Mouse (Mus musculus): ENCODE results near the gene Syk.

Gene Syk

DNA sequence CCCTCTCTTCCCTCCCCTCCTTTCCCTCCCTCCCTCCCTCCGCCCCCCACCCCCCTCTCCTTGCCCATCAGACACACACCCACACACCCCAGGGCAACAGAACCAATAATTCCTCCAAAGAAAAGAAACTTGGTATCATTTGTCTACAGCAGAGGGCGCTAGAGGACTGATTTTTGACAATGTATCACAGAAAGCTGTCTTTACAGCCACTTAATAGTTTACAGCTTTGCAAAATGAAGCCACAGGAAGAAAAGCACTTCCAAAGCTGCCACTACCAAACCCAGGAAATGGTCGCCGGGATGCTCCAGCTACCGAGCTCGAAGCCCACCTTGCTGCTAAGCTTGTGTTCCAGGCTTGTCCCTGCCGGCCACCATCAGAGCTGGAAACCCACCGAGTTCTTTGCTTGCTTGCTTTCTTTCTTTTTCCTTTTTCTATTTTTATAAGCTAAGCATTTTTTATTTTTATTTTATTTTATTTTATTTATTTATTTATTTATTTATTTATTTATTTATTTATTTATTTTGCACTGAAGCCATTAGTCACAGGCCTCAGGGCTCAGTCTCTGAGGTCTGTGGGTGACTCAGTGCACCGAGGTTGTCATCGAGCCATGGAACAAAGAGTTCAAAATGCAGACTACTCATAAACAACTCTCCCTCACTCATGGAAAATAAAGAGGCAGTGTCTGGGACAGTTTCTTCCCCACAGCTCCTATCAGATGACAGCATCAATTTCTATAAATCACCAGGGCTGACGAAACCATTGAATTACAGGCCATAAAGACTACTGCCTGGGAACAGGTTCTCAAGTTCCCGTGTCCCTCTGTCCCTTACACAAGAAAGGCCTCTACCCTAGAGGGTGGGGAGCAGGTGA is 68.6 kb downstream of the Syk start:
- peak; percentile 79 for DNase-seq (ENCODE audit: low read depth, low spot score)

DNA sequence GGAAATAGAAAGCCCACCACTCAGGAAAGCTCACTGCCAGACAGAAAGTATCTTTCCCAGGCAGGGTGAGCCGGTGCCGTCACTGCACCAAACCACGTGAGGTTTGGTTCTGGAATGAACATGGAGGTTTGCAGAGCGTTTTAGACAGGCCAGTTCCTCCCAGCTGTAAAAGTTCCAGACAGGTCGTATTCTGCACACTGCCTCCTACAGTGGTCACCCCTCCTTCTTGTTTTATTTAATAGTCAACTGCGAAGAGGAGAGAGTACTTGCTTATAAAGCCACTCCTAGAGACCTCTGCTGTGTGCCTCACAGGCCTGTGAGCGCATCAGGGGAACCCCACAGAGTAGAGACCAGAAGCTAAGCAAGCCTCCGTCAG is 69.3 kb downstream of the Syk start:
- no peak for DNase-seq (ENCODE audit: low read depth, low spot score)

DNA sequence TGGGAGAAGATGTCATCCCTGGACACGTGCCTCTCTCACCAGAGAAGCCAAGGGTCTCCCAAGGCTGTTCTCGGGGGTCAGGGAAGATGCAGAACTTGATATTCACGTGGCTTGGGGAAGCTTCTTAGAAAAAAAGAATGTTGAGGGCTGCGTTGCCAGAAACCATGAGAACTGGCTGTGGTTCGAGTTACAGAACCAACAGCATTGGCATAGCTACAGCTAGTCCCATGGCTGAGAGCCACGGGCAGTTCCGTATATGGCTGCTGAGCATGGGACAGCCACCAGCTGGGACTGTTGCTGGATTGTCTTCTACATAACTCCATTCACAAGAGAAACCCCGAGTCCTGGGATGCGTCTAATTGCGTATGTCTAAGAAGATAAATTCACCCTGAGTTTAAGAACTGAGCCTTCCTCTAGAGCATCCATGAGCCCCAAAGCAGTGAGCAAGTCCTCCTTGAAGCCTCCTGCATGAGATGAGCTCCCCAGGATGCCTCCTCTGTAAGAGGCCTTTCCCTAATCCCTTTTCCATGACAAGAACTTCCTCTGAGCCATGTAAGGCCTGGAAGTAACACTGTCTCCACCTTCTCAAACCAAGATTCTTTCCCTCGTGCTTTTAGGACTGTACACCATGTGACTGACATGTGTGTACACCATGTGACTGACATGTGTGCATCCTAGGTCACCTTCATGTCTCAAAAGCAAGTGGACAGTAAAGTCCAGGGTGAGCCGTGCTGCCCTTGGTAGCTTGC is 71.3 kb downstream of the Syk start:
- DNase-seq (ENCODE audit: low read depth, low spot score), result no peak

DNA sequence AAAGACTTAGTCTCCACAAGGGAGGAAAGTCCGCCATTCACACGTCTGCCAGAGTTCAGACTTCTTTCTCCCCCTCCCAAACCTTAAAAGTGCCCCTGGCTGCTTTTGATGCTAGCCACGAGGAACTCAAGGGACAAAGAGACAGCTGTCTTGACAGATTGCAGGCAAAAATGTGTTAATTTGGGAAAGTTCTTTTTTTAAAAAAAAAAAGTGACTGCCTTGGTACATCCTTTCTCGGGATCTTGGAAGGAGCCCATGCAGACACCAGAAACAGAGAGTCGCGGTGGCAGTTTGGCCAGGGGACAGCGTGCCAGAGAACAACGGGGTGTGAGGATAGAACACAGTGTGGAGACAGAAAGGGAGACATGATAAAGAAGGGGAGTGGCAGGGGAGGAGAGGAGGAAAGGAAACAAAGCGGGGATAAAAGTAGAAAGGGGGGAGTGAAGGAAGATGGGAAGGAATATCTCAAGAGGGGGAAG is 71.9 kb downstream of the Syk start:
- DNase-seq (ENCODE audit: low read depth, low spot score), result no peak

DNA sequence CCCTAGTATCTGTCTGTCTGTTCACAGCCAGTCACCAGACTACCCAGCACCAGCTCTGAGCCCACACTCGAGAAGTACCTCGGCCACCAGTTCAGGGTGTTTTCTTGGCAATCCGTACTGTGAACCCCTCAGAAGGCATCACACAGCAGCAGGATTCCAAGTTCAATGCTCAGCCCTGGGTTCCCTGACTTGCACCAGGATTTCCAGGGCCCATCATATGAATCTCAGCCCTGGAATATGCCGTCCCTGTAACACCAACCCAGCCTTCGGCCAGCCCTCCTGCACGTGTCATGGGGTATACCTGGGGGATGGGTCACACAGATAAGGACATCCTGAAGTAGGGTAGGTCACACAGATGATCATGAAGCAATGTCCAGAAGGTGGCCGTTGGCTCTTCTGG is 75.0 kb downstream of the Syk start:
- no peak for DNase-seq (ENCODE audit: low read depth, low spot score)

DNA sequence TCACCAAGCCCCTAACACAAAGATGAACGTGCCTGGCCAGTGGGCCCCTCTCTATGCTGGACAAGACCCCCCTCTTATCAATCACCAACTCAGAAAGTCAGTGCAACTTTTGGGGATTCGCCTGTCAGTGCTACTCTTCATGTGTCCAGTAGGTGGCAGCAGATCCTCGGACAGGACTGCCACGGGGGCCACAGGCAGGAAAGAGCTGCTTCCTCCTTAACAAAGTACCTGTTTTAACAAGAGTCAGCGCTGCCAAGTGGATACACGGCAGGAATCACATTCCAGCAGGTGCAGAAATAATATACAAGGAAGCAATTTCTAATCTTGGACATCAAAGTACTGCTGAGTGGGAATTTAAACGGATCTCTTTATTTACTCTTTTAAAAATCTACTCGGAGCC is 75.5 kb downstream of the Syk start:
- DNase-seq (ENCODE audit: low read depth, low spot score), result peak; percentile 63

DNA sequence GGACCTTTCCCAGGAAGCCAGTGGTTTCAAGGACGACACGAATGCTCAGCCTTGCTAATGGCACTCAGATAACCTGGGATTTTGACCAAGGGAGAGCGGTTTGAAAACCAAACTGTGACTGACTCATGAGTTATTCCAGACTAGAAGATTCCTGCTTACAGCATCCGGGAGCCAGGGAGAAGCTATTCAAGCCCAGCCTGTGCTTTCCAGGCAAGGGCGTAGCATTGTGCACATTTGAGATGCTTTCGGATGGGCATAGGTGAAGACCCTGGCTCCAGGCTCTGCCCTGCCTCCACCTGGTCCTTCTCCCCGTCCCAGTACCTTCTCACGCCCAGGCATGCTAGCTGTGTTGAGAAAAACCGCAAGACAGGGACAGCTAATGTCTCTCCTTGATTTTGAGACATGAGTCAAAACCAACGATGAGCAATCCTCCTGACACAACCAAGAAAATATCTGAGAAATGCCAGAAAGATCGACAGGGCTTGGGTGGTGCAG is 76.2 kb downstream of the Syk start:
- no peak for DNase-seq (ENCODE audit: low read depth, low spot score)

DNA sequence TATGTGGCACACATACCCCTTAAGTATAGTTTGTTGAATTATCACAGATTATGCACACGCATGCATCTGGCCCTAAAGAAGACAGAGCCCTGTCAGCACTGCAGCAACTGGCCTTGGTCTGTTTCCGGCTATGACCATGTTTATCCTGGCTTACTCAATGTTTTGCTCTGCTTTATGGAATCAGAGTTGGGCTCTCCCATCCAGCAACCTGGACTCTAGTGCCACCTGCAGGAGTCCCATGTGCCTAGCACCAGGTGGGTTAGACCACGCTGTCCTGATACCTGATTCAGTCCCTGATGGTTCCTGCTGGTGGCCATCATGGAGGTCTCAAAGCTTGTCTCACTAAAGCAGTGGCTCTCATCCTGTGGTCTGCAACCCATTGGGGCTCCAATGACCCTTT is 86.9 kb downstream of the Syk start:
- peak; percentile 55 for DNase-seq (ENCODE audit: low read depth, low spot score)

DNA sequence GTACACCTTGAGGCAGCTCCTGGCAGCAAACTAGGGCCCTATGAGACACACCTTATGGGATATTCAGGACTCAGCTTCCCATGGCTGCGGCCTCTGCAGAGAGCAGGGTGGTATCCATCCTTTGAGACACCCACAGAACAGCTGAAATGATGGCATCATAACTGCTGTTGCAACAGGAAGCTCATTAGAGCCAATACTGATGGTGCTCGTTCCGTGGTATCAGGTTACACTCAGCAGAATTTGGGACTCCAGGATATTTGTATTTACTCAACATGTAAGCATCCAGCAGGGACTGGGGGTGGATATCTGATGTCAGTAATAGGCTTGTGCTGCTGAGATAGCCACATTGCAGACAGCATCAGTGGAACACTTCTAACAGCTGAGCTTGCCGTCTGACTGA is 90.3 kb downstream of the Syk start:
- no peak for DNase-seq (ENCODE audit: low read depth, low spot score)

DNA sequence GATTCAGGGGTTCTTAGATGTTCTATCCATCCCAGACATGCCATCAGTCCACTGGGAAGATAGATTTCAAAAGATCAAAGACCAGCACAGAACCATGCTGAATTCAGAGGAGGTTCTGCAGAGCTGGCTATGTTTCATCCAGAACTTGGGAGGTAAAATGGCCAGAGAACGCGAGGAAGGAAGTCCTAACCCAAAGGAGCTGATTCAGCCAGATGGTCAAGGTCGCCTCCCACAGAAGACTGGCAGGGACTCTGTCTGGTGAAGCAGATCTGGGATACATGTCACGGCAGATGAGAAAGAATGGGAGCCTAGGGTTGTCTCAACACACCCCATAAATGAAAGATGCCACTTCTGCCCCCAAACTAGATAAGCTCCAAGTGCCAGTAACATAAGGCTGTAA is 90.9 kb downstream of the Syk start:
- no peak for DNase-seq (ENCODE audit: low read depth, low spot score)

DNA sequence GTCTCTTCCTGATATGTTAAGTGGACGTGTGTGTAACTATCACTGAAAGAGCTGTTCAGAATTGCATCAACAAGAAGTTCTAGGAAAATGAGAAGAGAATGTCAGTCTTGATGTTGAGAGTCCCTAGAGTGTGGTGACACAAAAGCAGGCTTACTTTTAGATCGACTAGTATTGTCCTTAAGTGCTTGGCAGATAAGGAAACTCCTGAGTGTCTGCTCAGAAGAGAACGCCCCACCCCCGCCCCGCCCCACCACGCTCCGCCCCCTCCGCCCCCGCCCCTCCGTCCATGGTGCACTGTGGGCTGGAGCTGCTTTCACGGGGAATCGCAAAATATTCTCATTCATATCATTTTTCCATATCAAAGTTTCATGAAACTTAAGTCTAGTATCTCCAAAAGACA is 91.9 kb downstream of the Syk start:
- no peak for DNase-seq (ENCODE audit: low read depth, low spot score)

DNA sequence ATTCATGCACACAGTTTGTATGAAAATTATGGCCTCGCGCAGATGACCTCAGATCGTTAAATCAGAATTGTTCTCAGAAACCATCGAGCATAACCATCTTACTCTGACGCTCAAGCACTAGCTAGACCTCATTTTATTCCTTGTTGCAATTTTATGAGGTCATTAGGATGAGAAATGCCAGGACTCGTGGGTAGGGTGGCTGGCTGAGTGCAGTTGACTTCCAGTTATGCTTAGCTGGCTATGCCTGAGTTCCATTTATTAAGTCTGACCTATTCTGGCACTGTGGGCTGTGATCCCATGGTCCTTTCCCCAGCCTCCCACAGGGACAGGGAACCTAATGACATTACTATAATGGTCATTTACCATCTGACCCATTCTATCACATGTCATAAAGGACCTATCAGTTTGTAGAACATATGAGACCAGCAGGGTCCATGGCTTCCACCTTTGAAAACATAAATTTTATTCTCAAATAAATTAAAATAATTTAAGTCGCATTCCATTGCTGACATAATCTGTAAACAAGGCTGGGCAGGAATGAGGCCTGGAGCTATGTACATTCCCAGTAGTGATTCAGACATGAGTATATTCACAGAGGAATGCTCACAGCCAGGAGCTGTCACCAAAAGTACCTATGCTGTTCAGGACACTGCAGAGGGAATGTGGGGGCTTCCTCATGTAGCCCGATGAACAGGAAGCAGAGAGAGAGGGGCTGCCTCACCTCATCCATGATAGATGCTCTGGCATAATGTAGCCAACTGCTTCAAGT is 92.7 kb downstream of the Syk start:
- no peak for DNase-seq (ENCODE audit: low read depth, low spot score)

DNA sequence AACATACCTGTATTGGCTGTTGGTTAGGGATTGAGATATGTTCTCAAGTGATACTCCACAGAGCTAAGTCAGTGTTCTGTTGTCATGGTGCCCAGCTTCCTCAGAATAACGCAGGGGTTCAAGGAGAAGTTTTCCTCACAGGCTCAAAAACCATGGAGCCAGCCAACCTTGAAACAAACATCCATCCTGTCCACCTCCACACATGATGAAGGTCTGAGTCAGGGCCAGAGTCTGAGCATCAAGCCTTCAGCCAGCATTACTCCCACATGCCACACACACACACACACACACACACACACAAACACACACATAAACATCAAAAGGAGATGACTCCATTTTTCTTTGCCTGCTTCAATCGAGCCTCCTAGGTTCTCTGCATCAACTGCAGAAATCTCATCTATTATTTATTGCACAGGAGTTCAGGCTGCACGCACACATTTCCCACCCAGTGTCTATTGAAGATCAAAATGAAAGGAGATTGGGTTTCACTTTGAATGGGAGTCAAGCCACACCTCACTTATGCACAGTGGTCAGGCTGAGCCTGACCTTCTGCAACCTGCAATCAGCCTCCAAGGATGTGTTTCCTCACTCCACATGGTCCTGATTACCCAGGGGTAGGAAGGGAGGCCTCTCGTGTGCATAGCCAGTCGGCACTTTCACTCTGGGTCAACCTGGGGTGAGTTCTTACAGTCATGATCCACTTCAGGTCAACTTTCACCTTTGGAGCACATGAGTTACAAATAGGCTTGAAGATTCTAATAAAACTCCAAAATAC is 93.9 kb downstream of the Syk start:
- no peak for DNase-seq (ENCODE audit: low read depth, low spot score)

DNA sequence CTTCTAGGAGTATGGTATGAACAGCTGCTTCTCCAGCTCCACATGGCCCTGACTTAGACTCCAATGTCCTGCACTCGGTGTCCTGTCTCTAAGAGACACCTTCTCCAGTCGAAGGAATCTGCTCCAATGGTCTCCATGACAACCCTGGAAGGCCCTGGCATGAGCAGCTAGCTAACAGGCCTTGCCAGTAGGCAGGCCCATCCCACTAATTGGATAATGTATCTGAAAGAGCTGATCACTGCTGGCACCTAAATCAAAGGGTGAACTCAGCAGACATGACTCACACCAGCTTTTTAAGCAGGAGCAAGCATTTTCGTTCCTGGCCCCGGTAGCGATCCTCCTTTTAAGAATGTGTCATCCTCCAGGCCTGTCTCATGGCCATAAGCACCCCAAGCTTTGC is 96.9 kb downstream of the Syk start:
- peak; percentile 10 for DNase-seq (ENCODE audit: low read depth, low spot score)

DNA sequence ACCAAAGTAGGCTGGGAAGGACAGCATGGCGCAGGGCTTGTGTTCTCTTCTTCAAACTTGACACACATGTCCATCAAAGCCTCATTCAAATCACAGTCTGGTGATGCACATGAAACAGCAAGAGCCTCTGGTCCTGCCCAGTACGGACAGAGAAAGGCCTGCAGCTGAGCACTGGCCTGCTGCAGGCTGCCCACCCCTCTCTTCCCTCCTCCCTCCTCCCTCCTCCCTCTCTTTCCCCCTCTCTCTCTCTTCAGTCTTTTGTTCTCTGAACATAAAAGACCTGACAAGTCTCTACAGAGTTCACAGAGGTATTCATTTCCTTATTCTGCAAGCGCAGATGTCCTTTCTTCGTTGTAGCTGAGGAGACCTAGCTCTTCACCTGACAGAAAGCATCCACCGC is 99.1 kb downstream of the Syk start:
- no peak for DNase-seq (ENCODE audit: low read depth, low spot score)

DNA sequence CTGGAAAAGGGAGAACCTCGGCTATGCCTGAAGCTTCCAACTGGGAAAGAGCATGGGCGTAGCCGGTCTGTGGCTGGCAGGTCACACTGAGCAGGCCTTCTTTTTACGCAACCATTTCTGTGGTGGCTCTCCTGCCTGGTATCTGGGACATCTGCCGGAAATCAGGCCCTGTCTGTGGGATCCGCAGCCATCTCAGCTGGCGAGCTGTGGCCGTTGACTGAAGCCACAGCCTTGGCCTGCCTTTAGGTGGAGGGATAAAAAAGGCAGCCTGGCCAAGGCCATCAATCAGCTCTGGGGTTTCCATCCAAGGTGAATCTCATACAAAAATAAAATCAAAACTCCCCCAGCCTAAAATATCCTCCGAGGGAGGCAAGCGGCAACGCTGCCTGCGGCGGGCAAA is 107.5 kb downstream of the Syk start:
- DNase-seq (ENCODE audit: low read depth, low spot score), result no peak

DNA sequence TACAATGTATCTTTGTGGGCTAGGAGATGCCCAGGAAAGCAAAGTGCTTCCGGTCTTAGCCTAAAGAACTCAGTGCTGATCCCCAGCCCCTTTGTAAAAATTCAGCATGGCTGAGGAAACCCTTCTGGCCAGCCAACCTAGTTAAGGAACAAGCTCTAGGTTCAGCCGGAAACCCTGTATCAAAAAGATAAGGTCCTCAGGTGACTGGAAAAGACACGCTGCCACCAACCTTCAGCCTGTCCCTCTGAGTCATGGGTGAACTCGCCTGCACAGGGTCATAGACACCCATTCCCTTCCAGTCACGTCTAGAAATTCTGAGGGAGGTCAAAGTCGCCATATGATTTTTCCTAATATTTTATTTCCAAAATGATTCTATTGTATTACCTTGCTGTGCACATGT is 109.3 kb downstream of the Syk start:
- DNase-seq (ENCODE audit: low read depth, low spot score), result no peak

DNA sequence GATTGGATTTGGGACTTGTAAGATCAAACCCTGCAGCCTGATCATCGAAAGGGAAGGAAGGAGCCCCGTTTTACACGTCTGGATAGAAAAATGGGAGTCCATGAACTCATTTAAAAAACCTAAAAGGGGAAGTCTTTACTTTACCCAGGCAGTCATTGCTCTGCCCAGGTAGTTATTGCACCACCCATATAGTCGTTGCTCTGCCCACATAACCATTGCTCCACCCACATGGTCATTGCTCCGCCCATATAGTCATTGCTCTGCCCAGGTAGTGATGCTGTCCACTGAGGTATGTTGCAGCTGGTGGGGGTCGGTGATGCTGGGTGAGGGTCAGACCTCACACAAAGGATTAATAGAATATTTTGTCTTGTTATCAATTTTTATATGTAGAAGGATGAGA is 111.9 kb downstream of the Syk start:
- no peak for DNase-seq (ENCODE audit: low read depth, low spot score)
